ENCODE assay signal across 9 mouse cellular contexts in genomic region chr12:88722691-88723070, GRCm38 (mm10). TPM values are rescaled to one million over a fixed set of nuclear protein-coding genes. Genes with fewer than 3 reads are reported as not detected.
DNase-seq lines count a peak whose midpoint lies in the region; ATAC-seq lines count a peak whose summit lies in the region.
"Had no signal": no experiment of that assay in that cellular context is flagged by ENCODE, and none has a peak within 500 bp of the region (broad histone marks: within the 10 kb centered on the region; RNA-seq: fewer than 3 reads in every experiment).

Nrxn3 (plus strand) TSS chr12:88722876.

- no peak within 1 kb of the TSS for H3K9ac ChIP-seq in stomach, embryonic 14.5 days (replicated peaks; ENCODE audit: low read depth, low read length)

- peak within 1 kb of the TSS; percentile 19 for H3K4me3 ChIP-seq in stomach, embryonic 14.5 days (ENCODE audit: low read depth, low read length)

- no peaks in the 10 kb centered on the region for H3K27me3 ChIP-seq in stomach, embryonic 14.5 days (ENCODE audit: control insufficient read depth, insufficient read depth, low read length)

- DNase-seq in cerebellum, adult 11 months, result peak; percentile 10
- peak; percentile 85 for DNase-seq in embryo, embryonic 10.5 days (ENCODE audit: low spot score)
- DNase-seq in heart, postnatal 4 days, result peak; percentile 21
- peak; percentile 71 to 85 for DNase-seq in layer of hippocampus, postnatal 14 days (ENCODE audit: low spot score in 2 of 2)
- peak; percentile 35 to 52 for DNase-seq in lung, postnatal 4 days
- no peak for DNase-seq in MN1 (ENCODE audit: low spot score)

- H3K27ac ChIP-seq in stomach, embryonic 14.5 days (ENCODE audit: low read length), result no peak within 1 kb of the TSS

- peak within 1 kb of the TSS; percentile 32 for H3K4me2 ChIP-seq in stomach, embryonic 14.5 days (replicated peaks; ENCODE audit: low read depth, low read length)

- ATAC-seq in stomach, embryonic 14.5 days (ENCODE audit: insufficient number of reproducible peaks, insufficient read depth, low FRiP score, low read depth), result peak; percentile 75; the same call in 1 of the 2 replicates

- no peaks in the 10 kb centered on the region for H3K4me1 ChIP-seq in stomach, embryonic 14.5 days (ENCODE audit: control insufficient read depth, insufficient read depth, low read length)

- no peaks in the 10 kb centered on the region for H3K36me3 ChIP-seq in stomach, embryonic 14.5 days (ENCODE audit: control insufficient read depth, insufficient read depth, low read length)

- H3K9me3 ChIP-seq in stomach, embryonic 14.5 days (ENCODE audit: control insufficient read depth, low read depth, low read length), result no peaks in the 10 kb centered on the region

- WGBS in stomach, embryonic 14.5 days, result under 1% methylated on average over 9 of the region's 9 CpGs

RNA-seq across cellular contexts. Expression of gene Nrxn3, which starts in this region (rescaled TPM):
- total RNA-seq in heart, postnatal 4 days (2021), result 1 to 10 TPM; 1.3 to 1.5 TPM
- total RNA-seq in layer of hippocampus, postnatal 14 days (2021), result 100 to 1,000 TPM; 178 to 192 TPM
- 4.8 and 6.3 TPM in 2 replicates for polyA plus RNA-seq in stomach, embryonic 14.5 days (2014; fragmentation: Nextera tagmentation; extraction: Ambion mirVana)
- total RNA-seq: common myeloid progenitor, adult 5-6 weeks had no signal
- polyA plus RNA-seq: spleen, adult 2 months had no signal

Comparison
In these comparisons a context has a peak if more than half of its experiments do, and no peak if none do; other contexts are left out.
1. RNA of gene Nrxn3 (total RNA-seq): 178 to 192 TPM in layer of hippocampus, postnatal 14 days; 1.3 to 1.5 TPM in heart, postnatal 4 days; every median in the first group is over 10 times any median in the second.